Mouse (Mus musculus) heart, adult 2 months (tissue): ENCODE data around the gene Rgs21. TPM values are rescaled to one million over a fixed set of nuclear protein-coding genes. Genes with fewer than 3 reads are reported as not detected.

Experiments used
- DNase-seq, 2 experiments: peaks; one replicate each; pipeline ENCODE4 v3.0.0; 2021
- H3K27ac ChIP-seq: fragments of 200-600 bp; 2 replicates; pipeline ENCODE4 v1.8.1; 2022
- H3K27me3 ChIP-seq: fragments of 200-500 bp; 2 replicates; pipeline ENCODE4 v1.6.1; 2012; ENCODE audit warnings: mild to moderate bottlenecking, low read length, inconsistent platforms, mixed read lengths; ENCODE audit not compliant: control insufficient read depth, insufficient read depth
- H3K36me3 ChIP-seq: fragments of 200-500 bp; 2 replicates; pipeline ENCODE4 v1.6.1; 2012; ENCODE audit warnings: low read length, inconsistent platforms; ENCODE audit not compliant: control insufficient read depth, insufficient read depth
- H3K4me1 ChIP-seq: fragments of 200-500 bp; 2 replicates; pipeline ENCODE4 v1.6.1; 2011; ENCODE audit warnings: low read length; ENCODE audit not compliant: control insufficient read depth, insufficient read depth
- H3K4me3 ChIP-seq: fragments of 200-600 bp; 2 replicates; pipeline ENCODE4 v1.8.1; 2022
- H3K79me2 ChIP-seq: fragments of 200-500 bp; replicated peaks from 2 replicates; pipeline ENCODE4 v1.6.1; 2012; ENCODE audit warnings: mild to moderate bottlenecking, inconsistent platforms, low read length, moderate library complexity, mixed read lengths; ENCODE audit not compliant: control insufficient read depth, insufficient read depth
- H3K9ac ChIP-seq: fragments of 200-500 bp; 2 replicates; pipeline ENCODE4 v1.6.1; 2012; ENCODE audit warnings: low read depth, mild to moderate bottlenecking, control low read depth, inconsistent platforms, low read length, mixed read lengths
- CTCF ChIP-seq: fragments of 200-600 bp; IDR thresholded peaks from 2 replicates; pipeline ENCODE4 v1.8.1; 2022; ENCODE audit warnings: antibody characterized with exemption, mild to moderate bottlenecking, moderate library complexity
- EP300 ChIP-seq: fragments of 200-500 bp; IDR thresholded peaks from 2 replicates; pipeline ENCODE4 v1.6.1; 2011; ENCODE audit warnings: low read depth, low read length, control low read depth; ENCODE audit not compliant: insufficient read depth
- POLR2A ChIP-seq: fragments of 200-500 bp; IDR thresholded peaks from 2 replicates; pipeline ENCODE4 v1.6.1; 2011; ENCODE audit warnings: mild to moderate bottlenecking, low read depth, low read length, control low read depth; ENCODE audit not compliant: insufficient read depth
- WGBS: fragments of 180-500 bp; shearing (Covaris S2); methylation state at CpG from one replicate; pipeline ENCODE4 v1.1.7; 2018; 5-methylcytosine and 5-hydroxymethylcytosine counted together
- intact Hi-C: fragments of 180-260 bp; cut with DNase I; formaldehyde crosslinking; loops from one replicate; pipeline ENCODE4 v1.15.1; 2025
- polyA plus RNA-seq: library from polyadenylated mRNA; depleted of rRNA; stranded (reverse); fragments of >200 nt; gene quantifications from 2 replicates; pipeline ENCODE4 v1.2.3, GENCODE M21; 2012
- total RNA-seq, 2 experiments: library from RNA; stranded (reverse); gene quantifications; 2 replicates each; pipeline ENCODE4 v1.2.3; 2021

Rgs21 gene
- total and polyA plus RNA-seq, 3 experiments = not detected

GRCm38 (mm10) chr1:144545142-144545541 is 22.3 kb downstream of the Rgs21 start:
- no peak for DNase-seq
- intact Hi-C loops = no loop called here
- WGBS = 64% methylated on average over 4 of the region's 4 CpGs
- H3K4me1 ChIP-seq = no peaks in the 10 kb centered on the region
- H3K4me3 ChIP-seq = no peak overlapping the region
- TF ChIP-seq POLR2A (no peak), EP300 (no peak), CTCF (no peak)
- no peaks in the 10 kb centered on the region for H3K27me3 ChIP-seq
- no peaks in the 10 kb centered on the region for H3K79me2 ChIP-seq
- H3K9ac ChIP-seq = no peak overlapping the region
- H3K36me3 ChIP-seq = no peaks in the 10 kb centered on the region
- H3K27ac ChIP-seq = no peak overlapping the region

GRCm38 (mm10) chr1:144544497-144544961 is 22.9 kb downstream of the Rgs21 start:
- H3K9ac ChIP-seq = no peak overlapping the region
- TF ChIP-seq EP300 (no peak), POLR2A (no peak), CTCF (no peak)
- no peaks in the 10 kb centered on the region for H3K27me3 ChIP-seq
- H3K4me3 ChIP-seq = no peak overlapping the region
- intact Hi-C loops = no loop called here
- H3K79me2 ChIP-seq = no peaks in the 10 kb centered on the region
- whole genome bisulfite sequencing = 62% methylated on average over 6 of the region's 6 CpGs
- DNase-seq = no peak
- H3K4me1 ChIP-seq = no peaks in the 10 kb centered on the region
- H3K36me3 ChIP-seq = no peaks in the 10 kb centered on the region
- no peak overlapping the region for H3K27ac ChIP-seq

- Histone ChIP-seq H3K4me1 (no peaks in the 10 kb centered on the region), H3K27ac (no peak overlapping the region), H3K36me3 (no peaks in the 10 kb centered on the region), H3K79me2 (no peaks in the 10 kb centered on the region), H3K27me3 (no peaks in the 10 kb centered on the region), H3K9ac (no peak overlapping the region), H3K4me3 (no peak overlapping the region)
- 78% methylated on average over 1 of the region's 1 CpGs for WGBS
- intact Hi-C loops = no loop called here
- TF ChIP-seq POLR2A = no peak
- no peak for TF ChIP-seq EP300
- no peak for TF ChIP-seq CTCF
- no peak for DNase-seq
These were observed 35.7 kb downstream of the Rgs21 start for GRCm38 (mm10) chr1:144531746-144532145.

GRCm38 (mm10) chr1:144517878-144518426 is 49.5 kb downstream of the Rgs21 start:
- H3K9ac ChIP-seq = no peak overlapping the region
- no peaks in the 10 kb centered on the region; the same call in 1 of the 2 replicates for H3K4me1 ChIP-seq
- no peak overlapping the region for H3K27ac ChIP-seq
- no peak for DNase-seq
- TF ChIP-seq CTCF = no peak
- TF ChIP-seq EP300 = no peak
- H3K79me2 ChIP-seq = no peaks in the 10 kb centered on the region
- intact Hi-C loops = no loop called here
- no peaks in the 10 kb centered on the region for H3K27me3 ChIP-seq
- WGBS = 48% methylated on average over 5 of the region's 5 CpGs
- no peak overlapping the region for H3K4me3 ChIP-seq
- H3K36me3 ChIP-seq = no peaks in the 10 kb centered on the region

GRCm38 (mm10) chr1:144502241-144502640 is 65.2 kb downstream of the Rgs21 start:
- Histone ChIP-seq H3K9ac (no peak overlapping the region), H3K4me3 (no peak overlapping the region), H3K4me1 (no peaks in the 10 kb centered on the region), H3K27ac (no peak overlapping the region), H3K27me3 (no peaks in the 10 kb centered on the region), H3K79me2 (no peaks in the 10 kb centered on the region), H3K36me3 (no peaks in the 10 kb centered on the region)
- no peak for DNase-seq
- TF ChIP-seq POLR2A = no peak
- intact Hi-C loops = no loop called here
- 44% methylated on average over 1 of the region's 1 CpGs for WGBS

GRCm38 (mm10) chr1:144500423-144500822 is 67.0 kb downstream of the Rgs21 start:
- Histone ChIP-seq H3K9ac (no peak overlapping the region), H3K4me1 (no peaks in the 10 kb centered on the region), H3K36me3 (no peaks in the 10 kb centered on the region), H3K79me2 (no peaks in the 10 kb centered on the region), H3K4me3 (no peak overlapping the region), H3K27ac (no peak overlapping the region), H3K27me3 (no peaks in the 10 kb centered on the region)
- DNase-seq = no peak
- WGBS = 73% methylated on average over 4 of the region's 4 CpGs
- intact Hi-C loops = no loop called here
- TF ChIP-seq POLR2A = no peak
- no peak for TF ChIP-seq CTCF
- no peak for TF ChIP-seq EP300
